Mouse (Mus musculus) midbrain, embryonic 10.5 days (tissue): ENCODE data around the gene Bhlhb9. TPM values are rescaled to one million over a fixed set of nuclear protein-coding genes. Genes with fewer than 3 reads are reported as not detected.
"Not testable (repeated sequence)": the region's sequence is repeated elsewhere in the genome, so short reads cannot be mapped to it uniquely, and the experiment has no call there.

Experiments
- DNase-seq: peaks from one replicate; pipeline ENCODE4 v3.0.0-alpha.2; 2017; ENCODE audit warnings: low spot score
- H3K27ac ChIP-seq: fragments of 300-500 bp; sonication (generic); replicated peaks from 2 replicates; pipeline ENCODE4 v1.5.1; 2016; ENCODE audit warnings: mild to moderate bottlenecking
- H3K27me3 ChIP-seq: fragments of 300-500 bp; sonication (generic); 2 replicates; pipeline ENCODE4 v1.6.1; 2016; ENCODE audit warnings: low read depth, mild to moderate bottlenecking; ENCODE audit not compliant: poor library complexity, severe bottlenecking
- H3K36me3 ChIP-seq: fragments of 300-500 bp; sonication (generic); 2 replicates; pipeline ENCODE4 v1.6.1; 2016; ENCODE audit warnings: mild to moderate bottlenecking, moderate library complexity
- H3K4me1 ChIP-seq: fragments of 300-500 bp; sonication (generic); 2 replicates; pipeline ENCODE4 v1.6.1; 2016
- H3K4me3 ChIP-seq: fragments of 300-500 bp; sonication (generic); 2 replicates; pipeline ENCODE4 v1.5.1; 2016; ENCODE audit warnings: mild to moderate bottlenecking, moderate library complexity
- H3K9me3 ChIP-seq: fragments of 300-500 bp; sonication (generic); replicated peaks from 2 replicates; pipeline ENCODE4 v1.6.1; 2016; ENCODE audit warnings: mild to moderate bottlenecking
- WGBS: fragments of 180-500 bp; shearing (Covaris S2); methylation state at CpG from one replicate; pipeline ENCODE4 v1.1.7; 2016; 5-methylcytosine and 5-hydroxymethylcytosine counted together
- polyA plus RNA-seq: library from polyadenylated mRNA; unstranded; fragments of >200 nt; fragmentation: Nextera tagmentation; extraction: Ambion mirVana; gene quantifications from 2 replicates; pipeline ENCODE4 v1.2.1, GENCODE M21; 2016

The Bhlhb9 gene
- polyA plus RNA-seq, 1 experiment from 2014 or later, result 46.6 TPM

DNA sequence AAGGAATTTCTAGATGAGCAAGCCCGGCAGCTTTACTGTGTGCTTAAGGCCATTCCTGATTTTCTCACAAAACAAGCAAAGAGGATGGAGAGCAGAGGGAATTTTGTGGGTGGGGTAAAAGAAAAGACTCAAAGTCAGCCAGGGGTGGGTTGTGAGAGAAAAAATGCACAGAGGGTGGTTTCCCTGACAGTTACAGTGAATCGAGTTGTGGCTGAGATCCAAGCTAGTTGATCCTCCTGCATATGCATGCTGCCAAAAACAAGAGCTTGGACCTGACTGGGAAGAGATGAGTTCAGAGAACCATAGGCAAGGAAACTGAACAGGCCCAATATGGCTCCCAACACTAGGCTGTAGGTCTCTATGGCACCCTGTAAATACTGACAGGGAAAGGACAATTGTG is 40.5 kb downstream of the Bhlhb9 start:
- DNase-seq, result no peak
- Histone ChIP-seq H3K36me3 (peaks cover 5% of the 10 kb centered on the region; the same call in 1 of the 2 replicates), H3K4me3 (no peak overlapping the region), H3K27ac (no peak overlapping the region), H3K9me3 (no peaks in the 10 kb centered on the region), H3K27me3 (peaks cover 8% of the 10 kb centered on the region; the same call in 1 of the 2 replicates), H3K4me1 (0 out of 2 replicates have a peak, but pooled peaks cover 6% of the 10 kb centered on the region)
- WGBS, result 85% methylated on average over 2 of the region's 2 CpGs

DNA sequence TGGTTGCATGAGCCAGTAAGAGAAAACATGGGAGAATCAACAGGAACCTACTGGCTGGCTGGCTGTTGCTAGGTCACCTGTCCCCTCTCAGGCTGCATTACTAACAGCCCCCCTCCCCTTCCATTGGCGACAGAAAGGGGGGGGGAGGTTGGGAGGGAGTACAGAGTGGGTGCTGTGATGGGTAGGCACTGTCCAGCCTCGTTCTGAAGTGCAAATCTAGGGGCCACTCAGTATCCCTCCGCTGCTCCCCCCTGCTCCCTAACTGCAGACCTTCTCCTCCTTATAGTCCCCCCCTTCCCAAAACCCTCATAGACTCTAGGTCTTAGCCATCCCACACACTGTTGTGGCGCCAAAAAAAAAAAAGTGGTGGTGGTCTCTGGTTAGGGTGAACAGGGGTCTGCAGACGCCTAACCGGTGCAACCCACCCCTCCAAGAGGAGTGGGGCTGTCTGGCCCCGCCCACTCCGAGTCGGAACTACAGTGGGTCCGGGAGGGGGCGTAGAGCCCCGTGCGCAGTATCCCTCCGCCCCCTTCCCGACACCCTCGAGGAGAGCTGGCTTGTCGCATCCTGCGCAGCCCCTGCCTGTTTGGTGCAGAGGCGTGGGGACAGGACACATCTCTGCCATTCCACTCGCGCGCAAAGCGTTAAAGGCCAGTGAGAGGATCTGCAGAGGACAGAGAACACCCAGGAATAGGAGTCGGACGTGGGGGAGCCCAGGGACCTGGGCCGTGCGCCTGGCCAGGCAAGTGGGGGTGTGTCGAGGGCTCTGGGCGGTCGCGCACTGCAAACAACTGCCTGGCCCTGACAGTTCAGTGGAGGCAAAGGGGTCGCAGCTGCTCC is 41.3 kb downstream of the Bhlhb9 start, which contains the start of gene Gprasp2:
Gprasp2 (plus strand) TSS at position 514 of the 840 bp plus-strand sequence.
- WGBS, result 21% methylated on average over 31 of the region's 32 CpGs
- peak; percentile 47 for DNase-seq

DNA sequence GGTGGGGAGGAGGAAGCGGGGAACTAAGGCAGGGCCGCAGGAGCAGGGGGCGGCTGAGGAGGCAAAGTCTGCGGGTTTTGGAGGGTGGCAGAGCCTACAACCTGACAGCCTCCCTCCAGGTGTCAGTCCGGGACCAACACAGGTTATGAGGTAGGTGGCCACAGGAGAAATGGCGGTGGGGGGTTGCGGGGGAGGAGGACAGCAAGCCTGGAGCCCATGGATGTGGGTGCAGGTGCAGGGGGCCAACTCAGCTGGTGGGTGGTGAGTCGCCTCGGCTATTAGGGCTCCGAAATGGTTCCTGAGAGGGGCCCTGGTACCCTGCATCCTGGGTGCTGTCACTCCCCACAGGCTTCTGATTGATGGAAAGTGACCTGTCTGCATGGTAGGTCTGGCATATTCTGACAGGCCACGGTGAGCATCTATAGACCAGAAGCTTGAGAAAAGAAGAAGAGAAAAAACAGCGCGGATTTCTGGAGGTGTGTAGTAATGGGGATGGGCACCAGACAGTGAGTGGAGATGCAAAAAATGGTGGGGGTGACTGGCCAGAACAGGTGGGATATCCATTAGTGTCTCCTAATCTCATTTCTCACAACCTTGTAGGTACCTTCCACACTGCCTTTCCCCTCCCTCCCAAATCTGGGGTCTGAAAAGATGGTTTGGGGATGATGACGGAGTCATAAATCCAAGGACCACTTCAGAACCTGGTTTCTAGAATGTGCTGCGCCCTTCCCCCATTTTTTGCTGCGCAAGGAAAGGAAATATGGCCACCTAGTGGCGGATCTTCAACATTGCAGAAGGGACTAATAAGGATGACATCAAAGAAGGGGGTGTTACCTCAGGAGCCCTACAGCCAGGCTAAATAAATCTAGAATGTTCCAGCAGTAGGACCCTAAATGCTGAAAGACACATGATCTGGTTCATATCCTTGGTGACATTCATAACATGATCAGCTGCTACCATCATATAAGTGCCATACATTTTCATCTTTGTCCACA is 42.3 kb downstream of the Bhlhb9 start:
- 18% methylated on average over 17 of the region's 17 CpGs for WGBS
- H3K4me1 ChIP-seq, H3K9me3 ChIP-seq, H3K36me3 ChIP-seq: not testable (repeated sequence)
- peak; percentile 14 for DNase-seq
- peaks cover 21% of the 10 kb centered on the region for H3K27me3 ChIP-seq
- peak overlapping the region; percentile 59 for H3K4me3 ChIP-seq
- peak overlapping the region; percentile 49; the same call in 1 of the 2 replicates for H3K27ac ChIP-seq

More for the DNA sequence above, 41.3 kb downstream of the Bhlhb9 start, which contains the start of gene Gprasp2:
- H3K36me3 ChIP-seq, H3K9me3 ChIP-seq, H3K4me1 ChIP-seq: not testable (repeated sequence)
- Histone ChIP-seq H3K27me3 (peaks cover 16% of the 10 kb centered on the region), H3K27ac (peak within 1 kb of the TSS; percentile 49; the same call in 1 of the 2 replicates), H3K4me3 (peak within 1 kb of the TSS; percentile 59)

DNA sequence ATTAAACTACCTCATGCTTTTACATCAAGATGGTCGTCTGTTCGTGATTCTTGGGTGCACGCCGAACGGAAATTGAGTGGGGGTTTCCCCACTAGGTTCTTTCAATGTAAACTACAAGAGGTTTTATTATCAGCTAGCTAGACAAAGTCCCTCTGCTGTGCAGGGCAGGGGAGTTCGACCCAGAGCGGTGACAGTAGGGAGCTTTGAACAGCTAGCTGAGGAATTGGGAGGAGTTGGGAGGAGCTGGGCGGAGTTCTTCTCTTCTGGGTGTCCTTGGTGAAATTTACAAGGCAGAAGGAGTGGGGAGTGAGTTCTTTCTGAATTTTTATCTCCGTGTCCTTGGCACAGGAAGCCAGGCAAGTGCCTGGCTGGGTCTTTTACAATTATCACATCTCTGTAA is 69.4 kb downstream of the Bhlhb9 start:
- H3K4me1 ChIP-seq, H3K9me3 ChIP-seq, H3K27me3 ChIP-seq, DNase-seq, H3K27ac ChIP-seq, H3K36me3 ChIP-seq, H3K4me3 ChIP-seq: not testable (repeated sequence)
- 83% methylated on average over 9 of the region's 9 CpGs for WGBS

DNA sequence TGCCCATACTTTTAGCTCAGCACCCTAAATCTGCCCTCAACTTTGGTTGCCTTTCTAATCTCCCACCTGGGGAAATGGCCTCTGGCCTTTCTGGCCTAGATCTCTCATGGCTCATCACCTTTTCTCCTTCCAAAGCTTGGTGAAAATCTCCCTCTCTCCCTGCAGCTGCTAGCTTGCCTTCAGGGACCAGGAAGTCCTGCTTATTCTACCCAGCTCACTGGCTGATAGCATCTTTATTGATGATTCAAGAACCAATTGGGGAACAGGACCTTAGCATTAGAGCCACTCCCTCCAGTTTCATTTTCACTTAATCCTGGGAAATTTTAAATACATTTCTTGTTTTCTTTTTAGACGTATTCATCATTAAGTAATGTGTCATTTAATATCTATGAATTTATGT is 79.3 kb downstream of the Bhlhb9 start:
- 88% methylated on average over 1 of the region's 1 CpGs for WGBS
- H3K4me3 ChIP-seq, result no peak overlapping the region
- H3K36me3 ChIP-seq, result no peaks in the 10 kb centered on the region
- DNase-seq, result no peak
- H3K9me3 ChIP-seq, result no peaks in the 10 kb centered on the region
- H3K27ac ChIP-seq, result no peak overlapping the region
- H3K4me1 ChIP-seq, result no peaks in the 10 kb centered on the region
- 0 out of 2 replicates have a peak, but pooled peaks cover 3% of the 10 kb centered on the region for H3K27me3 ChIP-seq

DNA sequence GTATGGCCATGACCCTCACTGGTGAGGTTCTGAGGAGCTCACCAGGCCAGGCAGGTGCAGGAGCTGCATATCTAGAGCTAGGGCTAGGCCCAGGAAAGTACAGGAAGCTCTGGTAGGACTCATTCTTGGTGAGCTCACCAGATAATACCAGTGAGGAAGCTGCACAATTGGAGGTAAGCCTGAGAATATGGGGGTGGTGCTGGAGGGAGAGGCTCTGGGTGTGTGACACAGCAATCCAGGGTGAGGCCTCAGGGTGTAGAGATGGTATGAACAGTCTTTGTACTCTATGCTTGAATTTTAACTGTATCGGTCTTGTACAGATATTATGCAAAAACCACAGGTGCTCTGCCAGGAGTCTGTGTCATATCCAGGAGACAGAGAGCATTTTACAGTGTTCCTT is 82.2 kb downstream of the Bhlhb9 start:
- Histone ChIP-seq H3K4me3 (no peak overlapping the region), H3K9me3 (no peaks in the 10 kb centered on the region), H3K36me3 (no peaks in the 10 kb centered on the region), H3K27me3 (0 out of 2 replicates have a peak, but pooled peaks cover 3% of the 10 kb centered on the region), H3K4me1 (no peaks in the 10 kb centered on the region), H3K27ac (no peak overlapping the region)
- 96% methylated on average over 1 of the region's 1 CpGs for WGBS
- DNase-seq, result no peak

DNA sequence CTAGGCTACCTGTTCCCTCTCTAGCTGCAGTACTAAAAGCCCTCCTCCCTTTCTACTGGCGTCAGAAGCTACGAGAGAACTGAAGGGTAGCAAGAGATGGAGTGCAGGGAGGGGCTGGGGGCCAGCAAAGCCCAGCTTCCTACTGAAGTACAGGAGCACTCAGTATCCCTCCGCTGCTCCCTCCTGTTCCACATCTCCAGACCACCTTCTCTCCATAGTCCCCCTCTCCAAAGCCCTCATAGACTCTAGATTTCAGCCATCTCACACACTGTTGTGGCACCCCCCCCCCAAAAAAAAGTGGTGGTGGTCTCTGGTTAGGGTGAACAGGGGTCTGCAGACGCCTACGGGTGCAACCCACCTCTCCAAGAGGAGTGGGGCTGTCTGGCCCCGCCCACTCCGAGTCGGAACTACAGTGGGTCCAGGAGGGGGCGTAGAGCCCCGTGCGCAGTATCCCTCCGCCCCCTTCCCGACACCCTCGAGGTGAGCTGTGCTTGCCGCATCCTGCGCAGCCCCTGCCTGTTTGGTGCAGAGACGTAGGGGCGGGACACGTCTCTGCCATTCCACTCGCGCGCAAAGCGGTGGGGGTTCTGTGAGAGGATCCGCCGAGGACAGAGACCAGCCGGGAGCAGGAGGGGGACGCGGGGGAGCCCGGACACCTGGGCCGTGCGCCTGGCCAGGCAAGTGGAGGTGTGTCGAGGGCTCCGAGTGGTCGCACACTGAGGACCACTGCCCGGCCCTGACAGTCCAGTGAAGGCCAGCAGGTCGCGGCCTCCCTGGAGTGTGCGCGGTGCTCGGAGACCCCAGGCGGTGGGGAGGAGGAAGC is 88.2 kb downstream of the Bhlhb9 start:
- DNase-seq, result peak; percentile 78
- 0 out of 2 replicates have a peak, but pooled peaks cover 6% of the 10 kb centered on the region for H3K9me3 ChIP-seq
- peak overlapping the region; percentile 85 for H3K27ac ChIP-seq
- peaks cover 5% of the 10 kb centered on the region; the same call in 1 of the 2 replicates for H3K27me3 ChIP-seq
- H3K4me3 ChIP-seq, result peak overlapping the region; percentile 74
- H3K36me3 ChIP-seq, result peaks cover 27% of the 10 kb centered on the region
- 31% methylated on average over 41 of the region's 41 CpGs for WGBS
- H3K4me1 ChIP-seq, result peaks cover 4% of the 10 kb centered on the region; the same call in 1 of the 2 replicates

DNA sequence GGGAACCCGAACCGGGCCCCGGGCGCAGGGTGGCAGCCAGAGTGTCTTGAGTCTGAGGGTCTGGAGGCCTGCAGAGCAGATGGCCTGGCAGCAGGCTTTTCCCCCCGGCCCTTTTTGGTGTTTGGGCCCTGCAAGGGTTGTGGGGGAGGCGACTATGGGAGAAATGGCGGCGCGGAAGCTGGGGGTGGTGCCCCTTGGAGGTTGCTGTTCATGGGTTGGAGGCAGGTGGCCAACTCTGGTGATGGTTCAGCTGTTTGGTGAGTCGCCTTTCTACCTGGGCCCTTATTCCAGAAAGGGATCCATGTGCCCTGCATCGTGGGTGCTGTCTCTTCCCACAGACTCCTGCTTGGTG is 88.8 kb downstream of the Bhlhb9 start:
- H3K27ac ChIP-seq, result peak overlapping the region; percentile 85
- H3K9me3 ChIP-seq, result 0 out of 2 replicates have a peak, but pooled peaks cover 6% of the 10 kb centered on the region
- peaks cover 4% of the 10 kb centered on the region; the same call in 1 of the 2 replicates for H3K4me1 ChIP-seq
- peaks cover 27% of the 10 kb centered on the region for H3K36me3 ChIP-seq
- DNase-seq, result no peak
- WGBS, result 22% methylated on average over 11 of the region's 11 CpGs
- peaks cover 5% of the 10 kb centered on the region; the same call in 1 of the 2 replicates for H3K27me3 ChIP-seq
- H3K4me3 ChIP-seq, result peak overlapping the region; percentile 74

DNA sequence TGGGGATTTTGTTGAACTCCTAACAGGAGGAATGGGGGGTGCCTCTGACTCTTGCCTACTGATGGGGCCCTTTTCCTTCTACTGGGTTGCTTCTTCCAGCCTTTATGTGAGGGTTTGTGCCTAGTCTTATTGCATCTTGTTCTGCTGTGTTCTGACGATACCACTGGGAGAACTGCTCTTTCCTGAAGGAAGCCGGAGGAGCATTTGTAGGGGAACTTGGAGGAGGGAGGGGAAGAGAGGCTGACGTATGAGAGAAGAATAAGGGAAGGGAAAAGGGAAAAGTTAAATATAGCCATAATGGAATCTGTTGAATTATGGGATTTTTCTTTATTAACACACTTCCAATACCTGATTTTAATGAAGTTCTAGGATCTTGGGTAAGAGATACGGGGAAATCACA is 119.2 kb downstream of the Bhlhb9 start:
- no peaks in the 10 kb centered on the region for H3K36me3 ChIP-seq
- H3K4me3 ChIP-seq, result no peak overlapping the region
- H3K4me1 ChIP-seq, result no peaks in the 10 kb centered on the region; the same call in 1 of the 2 replicates
- H3K27me3 ChIP-seq, result peaks cover 24% of the 10 kb centered on the region
- DNase-seq, result no peak
- H3K27ac ChIP-seq, result no peak overlapping the region
- WGBS, result 87% methylated on average over 4 of the region's 4 CpGs
- H3K9me3 ChIP-seq, result no peaks in the 10 kb centered on the region

DNA sequence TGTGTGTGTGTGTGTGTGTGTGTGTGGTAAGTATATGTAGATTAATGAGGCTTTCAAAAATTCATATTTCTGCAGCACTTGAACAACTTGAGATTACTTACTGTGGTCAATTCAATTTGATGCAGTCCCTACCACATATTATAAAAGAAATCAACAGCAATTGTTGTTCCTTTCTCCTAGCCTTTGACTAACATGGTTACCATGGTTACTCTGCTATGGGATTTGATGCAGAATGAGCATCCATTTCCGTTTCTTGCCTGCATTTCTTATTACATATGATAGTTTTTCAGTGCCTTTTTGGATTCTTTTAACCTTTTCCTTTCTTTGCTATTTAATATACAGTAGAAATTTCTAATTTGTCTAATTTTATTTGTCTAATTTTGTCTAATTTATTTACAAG is 119.7 kb downstream of the Bhlhb9 start:
- no peak for DNase-seq
- Histone ChIP-seq H3K27ac (no peak overlapping the region), H3K27me3 (peaks cover 24% of the 10 kb centered on the region), H3K4me1 (no peaks in the 10 kb centered on the region), H3K4me3 (no peak overlapping the region), H3K9me3 (no peaks in the 10 kb centered on the region), H3K36me3 (no peaks in the 10 kb centered on the region)
- WGBS, result 63% methylated on average over 1 of the region's 1 CpGs

DNA sequence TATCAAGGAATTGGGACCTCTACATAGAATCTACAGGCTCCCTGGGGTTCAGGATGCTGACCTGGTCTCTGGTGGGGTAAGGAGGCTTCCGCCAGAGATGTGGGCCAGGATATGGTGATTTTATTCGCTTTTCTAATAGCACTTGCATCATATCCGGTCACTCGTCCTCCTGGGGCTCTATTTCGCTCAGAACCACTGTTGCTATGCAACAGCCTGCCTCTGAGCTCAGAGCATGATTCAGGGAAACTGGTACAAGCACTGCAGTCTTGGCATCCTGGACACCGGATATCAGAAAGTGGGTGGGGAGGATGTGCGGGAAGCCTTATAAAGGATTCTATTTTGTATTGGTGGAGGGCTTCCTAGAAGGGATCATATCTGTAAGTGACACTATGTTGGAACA is 124.8 kb downstream of the Bhlhb9 start:
- no peak for DNase-seq
- Histone ChIP-seq H3K27me3 (peaks cover 9% of the 10 kb centered on the region), H3K36me3 (no peaks in the 10 kb centered on the region), H3K4me3 (no peak overlapping the region), H3K27ac (no peak overlapping the region), H3K4me1 (no peaks in the 10 kb centered on the region), H3K9me3 (no peaks in the 10 kb centered on the region)
- 88% methylated on average over 7 of the region's 7 CpGs for WGBS

DNA sequence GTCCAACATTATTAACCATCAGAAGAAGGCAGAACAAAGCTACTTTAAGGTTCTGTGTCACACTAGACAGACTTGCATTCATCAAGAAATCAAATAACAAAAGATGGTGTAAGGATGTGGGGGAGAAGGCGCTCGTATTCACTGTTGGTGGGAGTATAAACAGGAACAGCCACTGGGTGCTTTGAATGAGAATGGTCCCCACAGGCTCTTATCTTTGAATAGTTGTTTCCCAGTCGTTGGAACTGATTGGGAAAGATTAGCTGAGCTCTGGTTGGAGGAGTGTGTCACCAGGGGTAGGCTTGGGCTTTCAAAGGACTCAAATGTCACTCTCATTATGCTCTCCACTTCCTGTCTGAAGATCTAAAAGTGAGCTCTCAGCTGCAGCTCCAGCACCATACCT is 128.5 kb downstream of the Bhlhb9 start:
- Histone ChIP-seq H3K4me3 (no peak overlapping the region), H3K4me1 (no peaks in the 10 kb centered on the region), H3K27ac (no peak overlapping the region), H3K27me3 (peaks cover 5% of the 10 kb centered on the region), H3K36me3 (no peaks in the 10 kb centered on the region), H3K9me3 (no peaks in the 10 kb centered on the region)
- 39% methylated on average over 3 of the region's 3 CpGs for WGBS
- DNase-seq, result no peak
